Mouse (Mus musculus) G1E (cell line): ENCODE measurements at regions not wholly inside any gene's neighbourhood (a gene's known extent, or its start where the extent isn't known, plus 50 kb on each side); places are given as distances from the start of the nearest gene placed in this dataset.

ENCODE experiments used
- CTCF ChIP-seq: IDR thresholded peaks from 2 replicates; pipeline ENCODE4 v1.5.1; 2012; ENCODE audit warnings: low read depth, low read length, inconsistent platforms, mixed read lengths
- GATA1 ChIP-seq: IDR thresholded peaks from 2 replicates; pipeline ENCODE4 v1.6.1; 2012; ENCODE audit warnings: borderline replicate concordance, low read length, inconsistent platforms, mixed read lengths
- GATA2 ChIP-seq: IDR thresholded peaks from 2 replicates; pipeline ENCODE4 v1.6.1; 2012; ENCODE audit warnings: low read depth, low read length, inconsistent platforms, borderline replicate concordance
- POLR2AphosphoS5 ChIP-seq: IDR thresholded peaks from 2 replicates; pipeline ENCODE4 v1.6.1; 2012; ENCODE audit warnings: low read depth, low read length, inconsistent platforms; ENCODE audit not compliant: insufficient replicate concordance
- TAL1 ChIP-seq: conservative IDR thresholded peaks from 2 replicates; pipeline ENCODE4 v1.6.1; 2012; ENCODE audit warnings: low read depth, low read length, inconsistent platforms, mixed read lengths

- TF ChIP-seq CTCF (no peak), GATA1 (no peak), TAL1 (no peak), POLR2AphosphoS5 (no peak), GATA2 (no peak)
Observed at GRCm38 (mm10) chr4:45638411-45638810, 106.1 kb upstream of the Shb start.
